Mouse (Mus musculus) WW6 (cell line): Measurements from ENCODE around the gene Ccdc39.

Experiments used
- DNase-seq: peaks from one replicate; pipeline ENCODE4 v3.0.0-alpha.2; 2013; ENCODE audit warnings: low read depth, low spot score

Gene Ccdc39

DNA sequence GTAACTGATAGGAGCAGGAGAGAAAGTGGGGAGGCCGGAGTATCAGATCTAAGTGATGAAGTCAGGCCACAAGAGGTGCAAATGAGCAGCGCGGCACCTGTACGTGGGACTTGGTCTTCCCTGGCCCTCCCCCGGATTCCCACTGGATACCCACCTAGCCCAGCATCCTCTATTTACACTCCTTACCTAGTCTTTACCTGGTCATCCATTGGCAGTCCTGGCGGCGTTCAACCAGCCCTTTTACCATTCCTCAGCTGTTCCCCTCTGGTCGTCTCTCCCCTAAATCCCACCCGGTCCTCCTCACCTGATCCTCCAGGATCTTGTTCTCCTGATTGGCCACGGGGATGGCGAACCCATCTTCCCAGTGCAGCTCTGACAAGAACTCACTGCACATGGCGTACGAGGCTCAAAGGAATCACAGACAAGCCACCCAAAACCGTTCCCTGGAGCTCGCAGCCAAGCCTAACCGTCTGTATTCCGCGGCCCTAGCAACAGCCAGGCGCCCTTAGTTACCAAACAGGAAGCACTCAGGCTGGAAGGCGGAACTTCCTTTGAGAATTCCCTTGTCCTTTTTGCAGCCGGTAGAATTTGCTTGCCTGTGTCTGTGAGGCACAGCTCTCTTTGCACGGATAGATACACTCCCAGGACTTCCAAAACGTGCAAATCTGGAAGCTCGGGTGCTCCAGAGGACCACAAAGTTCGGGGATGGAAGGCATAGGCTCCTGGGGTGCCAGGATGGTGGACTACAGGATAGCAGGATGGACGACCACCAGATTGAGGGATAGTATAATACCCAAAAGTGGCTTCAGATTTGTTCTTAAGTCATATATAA is at the start of gene Ccdc39:
Gene Ccdc39 (minus strand): TSS at position 510 of the 832 bp plus-strand sequence.
- DNase-seq, result peak; percentile 29

DNA sequence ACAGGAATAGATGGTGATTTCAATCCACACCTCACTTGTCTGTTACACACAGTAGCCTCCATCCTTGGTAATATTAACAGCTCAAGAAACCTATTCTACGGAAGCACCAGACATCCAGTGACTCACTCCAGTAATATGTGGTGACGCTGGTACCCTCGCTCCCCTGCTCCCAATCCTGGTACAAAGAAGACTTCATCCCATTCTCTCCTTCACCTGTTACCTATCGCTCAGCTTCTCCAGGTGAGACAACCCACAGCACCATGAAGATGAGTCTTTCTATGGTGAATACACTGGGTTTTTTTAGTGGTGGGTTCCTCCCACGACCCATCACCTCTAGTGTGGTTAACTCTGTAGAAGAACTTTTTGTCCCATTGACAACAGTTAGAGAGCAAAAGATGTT is 49.3 kb upstream of the Ccdc39 start:
- no peak for DNase-seq

DNA sequence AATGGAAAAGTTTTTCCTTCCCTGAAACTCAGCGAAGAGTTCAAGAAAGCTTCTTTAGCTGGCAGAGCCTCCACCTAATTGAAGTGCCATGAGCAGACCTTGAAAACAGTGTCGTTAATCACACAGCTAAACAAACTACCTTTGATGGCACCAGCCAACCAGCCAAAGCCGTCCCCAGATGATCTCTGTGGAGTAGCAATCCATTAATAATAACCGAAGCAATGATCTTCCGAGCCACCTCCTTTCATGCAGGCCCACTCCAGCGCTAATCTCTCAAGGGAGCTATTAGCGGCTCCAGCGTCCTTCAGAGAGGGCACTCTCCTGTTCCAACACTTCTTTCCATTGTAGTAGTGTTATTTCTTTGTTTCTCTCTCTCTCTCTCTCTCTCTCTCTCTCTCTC is 43.3 kb upstream of the Ccdc39 start:
- DNase-seq, result no peak

DNA sequence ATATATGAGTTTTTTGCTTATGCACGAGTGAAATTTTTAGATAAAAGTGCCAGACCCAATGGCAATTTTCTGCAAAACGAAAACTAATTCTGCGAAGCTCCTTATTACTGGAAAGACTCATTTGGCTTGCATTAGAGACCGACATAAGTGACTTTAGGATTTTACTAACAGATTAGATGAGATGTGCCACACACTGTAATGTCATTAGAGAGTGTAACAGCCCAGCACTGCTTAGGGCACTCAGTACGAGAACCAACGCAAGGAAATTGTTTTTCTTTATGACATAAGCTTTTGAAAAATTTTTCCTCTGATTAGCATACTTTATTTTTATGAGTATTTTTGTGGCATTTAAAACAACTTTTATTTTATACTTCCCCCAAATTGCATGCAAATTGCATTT is 39.0 kb upstream of the Ccdc39 start:
- DNase-seq, result no peak

DNA sequence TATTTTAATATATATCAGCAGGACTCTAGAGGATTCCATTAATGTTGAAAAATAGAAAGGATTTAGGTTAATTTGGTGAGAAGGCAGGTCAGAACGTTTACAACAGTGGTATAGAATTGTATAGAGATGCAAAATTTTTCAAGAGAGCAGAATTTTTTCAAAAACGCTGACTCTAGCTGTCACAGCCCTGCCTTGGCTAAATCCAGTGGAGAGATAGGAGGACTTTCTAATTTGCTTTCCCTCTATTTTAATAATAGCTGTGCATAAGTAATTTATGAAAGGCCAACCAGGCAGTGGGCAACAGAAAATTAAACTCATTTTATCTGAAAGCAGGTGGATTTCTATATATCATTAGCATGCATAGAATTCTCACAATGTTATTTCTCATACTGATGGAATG is 38.6 kb upstream of the Ccdc39 start:
- DNase-seq, result no peak

DNA sequence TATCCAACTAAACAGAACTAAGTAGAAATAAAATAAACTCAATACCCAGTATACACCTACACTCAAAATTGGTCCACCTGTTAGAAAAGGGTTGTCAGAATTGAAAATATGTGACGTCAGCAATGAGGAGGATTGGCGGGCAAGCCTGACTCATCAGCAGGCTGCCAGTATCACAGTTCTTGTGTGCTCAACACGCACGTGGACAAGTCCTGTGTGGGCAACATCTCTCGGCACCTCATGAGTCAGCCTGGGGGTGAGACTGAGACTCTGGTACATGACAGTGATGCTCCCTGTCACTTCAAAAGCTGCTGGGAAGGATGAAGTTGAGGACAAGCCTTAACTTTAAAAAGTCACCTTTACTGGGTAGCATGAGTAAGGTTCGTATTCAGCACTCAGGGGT is 34.6 kb upstream of the Ccdc39 start:
- no peak for DNase-seq

DNA sequence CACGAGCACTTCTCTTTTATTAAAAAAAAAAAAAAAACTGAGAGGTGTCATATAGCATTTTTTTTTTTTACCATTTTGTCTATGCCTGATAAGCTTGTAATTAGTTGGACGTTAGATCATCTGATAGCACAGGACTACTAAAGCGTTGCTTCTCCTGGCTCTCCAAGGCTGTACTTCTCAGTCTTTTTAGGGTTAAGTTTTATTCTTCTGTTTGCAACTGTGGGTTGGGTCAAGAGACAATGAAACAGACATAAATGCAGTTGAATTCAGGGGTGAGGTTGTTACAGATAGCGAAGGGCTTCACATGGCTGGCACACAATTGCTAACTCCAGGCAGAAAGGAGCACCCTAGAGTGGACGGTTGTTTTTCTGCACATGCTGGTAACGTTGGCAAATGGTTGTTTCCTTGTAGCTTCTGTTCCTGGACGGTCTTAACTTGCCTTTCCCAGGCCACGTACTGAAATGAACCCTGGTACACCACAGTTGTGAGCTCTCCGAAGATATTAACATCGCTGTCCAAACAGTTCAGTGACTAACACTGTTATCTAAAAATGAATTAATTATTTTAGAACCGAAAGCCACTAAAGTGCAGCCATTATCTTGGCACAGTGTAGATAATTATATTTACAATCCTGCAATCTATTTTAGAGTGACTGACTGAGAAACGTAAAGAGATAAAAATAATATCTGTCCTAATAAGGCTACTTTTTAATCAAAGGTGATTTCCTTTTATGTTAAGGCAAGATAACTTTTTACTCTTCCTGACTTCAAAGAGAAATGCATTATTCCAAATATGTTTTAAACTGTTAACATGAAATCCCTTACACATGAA is 30.6 kb upstream of the Ccdc39 start:
- DNase-seq, result no peak

DNA sequence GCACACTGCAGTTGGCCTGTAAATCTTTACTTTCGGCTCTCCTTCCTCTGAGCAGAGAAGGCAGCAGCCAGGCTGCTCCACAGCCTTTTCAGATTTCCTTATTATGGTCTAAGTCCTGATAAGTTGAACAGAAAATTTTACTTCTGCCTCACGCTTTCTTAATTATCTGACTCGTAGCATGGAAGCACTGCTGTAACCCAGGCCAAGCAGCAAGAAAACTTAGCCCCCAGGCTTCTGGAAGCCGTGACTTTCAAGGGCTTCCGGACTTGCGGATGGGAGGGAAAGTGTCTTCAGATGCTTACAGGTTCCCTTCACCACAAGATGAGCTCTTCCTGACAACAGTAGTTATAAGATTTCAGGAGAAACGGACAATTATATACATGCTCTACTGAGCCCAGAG is 29.7 kb upstream of the Ccdc39 start:
- DNase-seq, result no peak

DNA sequence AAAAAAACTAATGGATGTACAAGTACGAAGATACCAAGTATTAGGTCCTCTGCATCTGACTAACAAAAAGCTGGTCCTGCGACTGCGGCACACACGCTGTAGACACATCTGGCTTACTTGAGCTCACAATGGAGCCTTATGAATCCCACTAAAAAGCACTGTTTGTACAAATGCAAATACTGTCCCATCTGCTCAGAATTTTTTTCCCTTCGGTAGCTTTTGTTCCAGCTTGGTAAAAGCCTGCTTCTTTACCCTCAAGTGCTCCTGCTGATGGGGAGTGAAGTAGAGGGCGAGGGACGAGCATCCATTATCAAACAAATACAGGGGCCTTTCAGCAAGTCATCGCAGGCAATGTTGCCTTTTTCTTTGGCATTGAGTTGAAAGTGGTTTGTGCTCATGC is 29.3 kb upstream of the Ccdc39 start:
- no peak for DNase-seq

DNA sequence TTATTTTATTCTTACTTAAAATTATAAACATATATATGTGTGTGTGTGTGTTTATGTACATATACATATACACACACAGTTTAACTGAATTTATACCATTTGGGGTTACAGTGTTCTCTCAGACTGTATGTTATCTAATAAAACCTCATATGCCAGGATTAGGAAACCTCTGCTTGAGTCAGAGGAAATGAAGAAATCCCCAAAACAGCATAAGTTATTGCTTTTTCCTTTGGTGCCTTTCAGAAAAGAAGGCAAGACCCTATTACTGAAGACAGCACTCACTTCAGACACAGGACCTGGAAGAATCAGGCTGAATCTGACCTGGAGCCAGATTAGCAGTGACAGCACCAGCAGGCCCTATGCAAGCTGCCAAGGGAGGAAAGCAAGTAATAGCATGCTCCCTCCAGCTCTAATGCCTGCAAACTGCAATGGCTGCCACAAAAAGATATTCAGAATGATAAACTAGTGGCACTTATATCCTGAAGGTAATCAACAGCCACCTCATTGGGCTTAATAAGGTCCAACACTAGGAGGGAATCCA is 20.0 kb upstream of the Ccdc39 start:
- no peak for DNase-seq

DNA sequence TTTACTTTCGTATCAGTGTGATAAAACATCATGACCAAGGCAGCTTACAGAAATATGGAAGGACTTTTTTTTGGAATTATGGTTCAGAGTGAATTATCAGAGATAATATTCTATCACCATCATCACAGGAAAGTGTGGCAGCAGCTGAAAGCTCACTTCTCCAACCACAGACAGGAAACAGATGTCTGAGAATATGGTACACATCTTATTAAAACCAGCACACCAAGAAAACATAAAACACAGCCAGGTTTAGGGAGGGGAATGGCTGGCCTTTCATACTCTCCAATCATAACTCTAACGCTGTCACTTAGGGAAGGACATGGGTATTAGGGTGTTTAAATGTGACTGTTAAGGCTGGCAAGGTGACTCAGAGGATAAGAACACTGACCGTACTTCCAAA is 14.8 kb upstream of the Ccdc39 start:
- no peak for DNase-seq

DNA sequence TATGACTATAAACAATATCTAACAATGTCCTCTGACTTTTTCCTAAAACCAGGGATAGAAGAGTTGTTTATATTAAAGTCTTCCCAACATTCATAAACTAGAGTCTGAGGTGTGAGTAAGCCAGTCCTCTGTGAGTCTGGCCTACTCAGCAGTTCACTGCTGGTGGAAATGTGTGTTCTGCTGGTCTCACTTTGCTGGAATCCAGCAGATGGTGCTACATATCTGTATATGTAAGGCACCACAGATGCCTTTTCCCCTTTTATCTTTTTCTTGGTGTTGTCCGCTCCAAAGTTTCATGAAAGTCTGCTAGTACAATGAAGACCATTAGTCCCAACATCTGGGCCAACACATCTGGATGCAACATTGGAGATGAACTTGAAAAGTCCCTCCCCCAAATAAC is 9.0 kb upstream of the Ccdc39 start:
- DNase-seq, result no peak

DNA sequence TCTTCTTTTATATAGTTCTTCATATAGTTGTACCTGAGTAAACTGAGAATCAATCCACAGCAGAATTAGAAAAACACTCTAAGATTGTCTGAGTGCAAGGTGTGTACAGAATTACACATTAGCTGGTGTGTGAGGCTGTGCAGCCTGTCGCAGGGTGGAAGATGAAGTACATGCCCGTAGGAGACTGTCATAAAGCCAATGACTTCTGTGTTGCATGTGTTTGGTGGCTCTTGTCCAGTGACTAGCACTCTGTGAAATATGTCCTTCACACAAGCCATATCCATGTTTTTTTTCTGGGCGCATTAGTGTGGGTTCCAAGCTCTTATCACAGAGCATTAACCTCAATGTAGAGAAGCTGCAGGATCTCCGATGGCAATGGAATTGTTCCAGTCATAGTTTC is 6.7 kb upstream of the Ccdc39 start:
- no peak for DNase-seq

DNA sequence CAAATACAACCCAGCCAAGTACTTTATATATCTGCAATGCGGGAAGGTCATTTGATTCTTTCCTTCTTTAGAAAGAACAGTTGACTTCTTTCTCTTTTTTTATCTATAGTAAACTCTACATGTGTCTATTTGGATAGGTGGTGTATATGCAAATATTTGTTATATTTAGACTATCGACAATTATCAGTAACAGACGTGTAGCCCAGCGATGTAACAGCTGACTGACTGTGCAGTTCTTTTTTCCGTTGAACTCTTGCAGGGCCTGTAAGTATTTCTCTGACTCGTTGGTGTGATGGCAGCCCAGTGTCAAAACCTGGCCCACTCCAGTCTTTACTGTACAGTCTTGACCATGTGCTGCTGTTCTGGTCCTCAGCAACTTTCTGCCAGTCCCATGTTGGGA is 2.5 kb upstream of the Ccdc39 start:
- DNase-seq, result no peak

DNA sequence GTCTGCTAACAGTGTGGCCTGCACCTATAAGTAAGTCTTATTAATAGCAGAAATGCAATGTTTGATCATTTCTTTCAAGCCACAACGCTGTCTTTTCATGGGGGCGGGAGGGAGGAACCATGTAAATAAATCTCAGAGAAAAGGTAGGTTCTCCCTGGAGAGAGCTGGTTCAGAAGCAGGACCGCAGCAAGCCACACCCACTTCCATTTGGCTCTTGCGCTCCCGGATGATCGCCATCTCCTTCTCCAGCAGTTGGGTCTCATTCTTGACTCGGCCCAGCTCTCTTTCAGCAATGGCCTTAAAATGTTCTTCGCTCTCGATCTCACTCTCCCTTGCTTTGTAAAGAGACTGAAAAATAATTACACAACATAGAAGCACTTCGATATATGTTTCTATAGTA is 5.2 kb downstream of the Ccdc39 start:
- DNase-seq, result no peak

DNA sequence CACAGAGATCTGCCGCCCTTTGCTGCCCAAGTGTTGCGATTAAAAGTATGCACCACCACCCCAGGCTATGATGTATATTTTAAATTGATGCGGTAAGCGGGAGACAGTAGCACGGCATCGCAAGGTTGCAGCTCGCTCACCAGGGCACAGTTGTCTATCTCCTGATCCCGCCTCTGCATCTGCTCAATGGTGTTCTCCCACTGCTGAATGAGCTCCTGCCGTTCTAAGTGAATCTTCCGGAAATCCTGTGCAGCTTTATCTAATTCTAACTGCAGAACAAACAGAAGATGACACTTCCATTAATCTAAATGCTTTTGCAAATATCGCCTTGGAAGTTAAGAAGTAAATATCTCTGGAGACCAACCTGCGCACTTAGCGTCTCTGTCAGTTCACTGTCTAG is 7.5 kb downstream of the Ccdc39 start:
- no peak for DNase-seq

DNA sequence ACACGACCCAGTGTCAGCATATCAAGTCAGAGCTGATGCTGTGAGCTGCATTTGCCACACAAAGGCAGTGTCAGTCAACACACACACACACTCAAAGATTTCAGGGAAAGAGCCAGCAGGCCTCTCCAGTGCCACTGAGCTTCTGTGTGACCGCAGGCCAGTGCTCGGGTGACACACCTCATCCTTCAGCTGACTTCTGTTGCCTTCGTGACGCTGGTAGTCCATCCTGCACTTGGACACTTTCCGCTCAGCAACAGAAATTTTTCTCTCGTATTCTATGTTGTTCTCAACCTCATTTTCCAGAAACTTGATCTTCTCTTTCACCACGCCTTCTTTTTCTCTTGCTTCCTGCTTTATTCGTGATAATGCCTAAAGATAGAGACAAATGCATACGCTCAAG is 11.8 kb downstream of the Ccdc39 start:
- no peak for DNase-seq

DNA sequence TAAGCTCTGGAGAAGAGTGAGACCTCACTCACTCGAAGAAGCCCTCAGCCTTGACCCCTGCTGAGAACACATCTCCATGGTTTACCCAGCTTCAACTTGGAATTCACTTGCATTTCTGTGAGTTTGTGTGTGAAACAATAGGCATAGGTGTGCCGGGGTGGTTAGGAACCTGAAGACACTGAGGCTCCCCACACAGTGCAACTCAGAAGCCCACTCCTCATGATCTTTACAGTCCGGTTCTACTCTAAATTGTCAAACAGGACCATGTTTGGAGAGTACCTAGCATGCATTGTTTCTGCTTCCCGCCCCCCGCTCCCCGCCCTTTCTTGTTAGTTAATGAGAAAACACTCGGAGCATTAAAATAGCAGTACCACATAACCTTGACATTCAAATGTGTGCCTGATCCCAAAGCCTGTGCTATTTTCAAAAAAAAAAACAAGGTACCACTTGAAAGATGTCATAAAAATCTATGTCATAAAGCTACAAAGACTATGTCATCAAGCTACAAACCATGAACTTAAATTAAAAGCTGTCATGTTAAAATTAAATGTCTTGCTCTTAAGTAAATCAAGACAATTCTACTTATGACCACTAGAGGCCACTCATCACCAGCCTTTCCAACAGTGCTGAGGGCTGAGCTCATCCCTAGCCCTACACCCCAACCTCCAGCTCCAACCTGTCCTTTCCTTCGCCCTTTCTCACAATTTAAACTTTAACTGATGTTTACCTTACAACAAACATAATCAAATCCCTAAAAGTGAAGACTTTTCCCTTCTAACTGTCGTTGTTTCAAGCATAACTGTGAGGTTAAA is 19.8 kb downstream of the Ccdc39 start:
- DNase-seq, result no peak

DNA sequence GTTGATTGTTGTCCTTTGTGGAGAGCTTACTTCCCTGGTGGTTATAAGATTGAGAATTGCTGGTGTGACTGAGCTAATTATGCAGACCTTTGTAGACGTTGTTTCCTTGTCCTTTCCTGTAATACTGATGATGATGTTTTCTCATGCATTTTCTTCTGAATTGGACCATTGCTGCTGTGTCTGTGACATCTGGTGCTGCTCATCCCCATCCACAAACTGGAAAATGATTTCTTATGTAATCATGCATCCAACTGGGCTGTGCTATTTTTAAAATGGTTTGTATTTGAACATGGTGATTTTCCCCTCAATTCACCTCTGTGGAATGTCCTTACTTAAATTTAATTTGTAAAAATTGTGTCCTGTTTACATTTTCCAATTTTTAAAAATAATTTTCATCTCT is 37.0 kb downstream of the Ccdc39 start:
- DNase-seq, result no peak

DNA sequence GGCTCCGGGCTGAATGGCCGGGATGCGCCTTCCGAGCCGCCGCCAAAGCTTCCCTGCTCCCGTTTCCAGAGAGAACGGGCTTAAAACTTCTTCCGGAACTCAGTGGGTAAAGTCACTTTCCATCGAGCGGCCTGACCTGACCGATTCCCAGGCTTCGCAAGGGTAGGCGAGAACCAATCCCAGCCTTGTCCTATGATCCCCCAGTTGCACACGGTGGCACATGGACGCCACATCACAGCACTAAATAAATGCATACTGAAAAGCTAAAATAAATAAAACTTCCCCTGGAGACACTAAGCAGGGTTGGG is 43.6 kb downstream of the Ccdc39 start:
- DNase-seq, result peak; percentile 18

DNA sequence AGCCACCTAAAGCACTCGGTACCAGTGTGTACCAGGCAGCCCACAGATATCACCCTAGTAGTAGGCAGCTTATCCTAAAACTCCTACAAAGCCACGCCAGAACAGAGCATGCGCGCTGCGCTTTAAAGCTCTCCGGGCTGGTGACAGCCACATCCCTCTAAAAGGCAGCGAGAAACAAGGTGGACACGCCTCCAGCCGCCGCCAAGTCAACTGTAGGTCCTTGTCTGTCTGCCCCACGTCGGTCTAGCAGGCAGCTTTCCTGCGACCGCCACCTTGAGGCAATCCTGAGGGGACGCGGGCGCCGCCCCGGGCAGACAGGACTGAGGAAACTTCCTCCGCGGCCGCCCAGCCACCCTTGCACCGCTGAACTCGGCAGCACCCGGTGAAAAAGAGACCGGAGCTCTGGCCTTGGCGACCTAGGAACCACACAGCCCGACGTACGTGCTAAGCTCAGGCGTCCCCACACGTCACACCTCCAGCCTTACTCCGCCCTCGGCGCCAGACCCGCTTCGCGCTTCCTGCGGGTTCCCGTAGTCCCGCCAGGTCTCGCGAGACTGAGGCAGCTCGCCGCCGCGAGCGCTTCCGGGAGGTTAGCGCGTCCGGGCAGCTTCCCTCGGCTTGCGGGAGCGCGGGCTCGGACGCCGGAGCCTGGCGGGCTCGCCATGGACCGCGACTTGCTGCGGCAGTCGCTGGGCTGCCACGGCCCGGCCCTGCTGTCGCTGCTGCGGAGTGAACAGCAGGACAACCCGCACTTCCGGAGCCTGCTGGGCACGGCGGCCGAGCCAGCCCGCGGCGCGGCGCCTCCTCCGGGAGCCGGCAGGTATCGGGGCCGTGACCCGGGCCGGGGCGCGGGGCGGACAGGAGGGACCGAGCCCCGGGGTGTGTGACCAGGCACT is 44.2 kb downstream of the Ccdc39 start, which contains the start of gene Ttc14:
Gene Ttc14 (plus strand): TSS at position 216 of the 896 bp plus-strand sequence.
- DNase-seq, result peak; percentile 94
